Mouse (Mus musculus) kidney, postnatal 0 days (tissue): ENCODE results near the gene Rpl10-ps3. TPM values are rescaled to one million over a fixed set of nuclear protein-coding genes. Genes with fewer than 3 reads are reported as not detected.

ENCODE experiments used
- ATAC-seq: fragments of 200-750 bp; cut with Nextera tagmentation; replicated peaks from 2 replicates; pipeline ENCODE4 v1.8.0; 2017; ENCODE audit warnings: low read depth, moderate number of reproducible peaks, moderate TSS enrichment, moderate library complexity; ENCODE audit not compliant: low FRiP score
- DNase-seq: peaks from one replicate; pipeline ENCODE4 v3.0.0-alpha.2; 2016; ENCODE audit warnings: low spot score
- H3K27ac ChIP-seq: fragments of 300-500 bp; sonication (generic); 2 replicates; pipeline ENCODE4 v1.5.1; 2014; ENCODE audit warnings: mild to moderate bottlenecking
- H3K27me3 ChIP-seq: fragments of 300-500 bp; sonication (generic); 2 replicates; pipeline ENCODE4 v1.6.1; 2014; ENCODE audit warnings: low read length, mixed read lengths; ENCODE audit not compliant: insufficient read depth
- H3K36me3 ChIP-seq: fragments of 300-500 bp; sonication (generic); 2 replicates; pipeline ENCODE4 v1.6.1; 2014; ENCODE audit warnings: low read length, mixed read lengths; ENCODE audit not compliant: insufficient read depth
- H3K4me1 ChIP-seq: fragments of 300-500 bp; sonication (generic); replicated peaks from 2 replicates; pipeline ENCODE4 v1.6.1; 2014; ENCODE audit warnings: antibody characterized with exemption, low read length, mixed read lengths; ENCODE audit not compliant: insufficient read depth
- H3K4me2 ChIP-seq: fragments of 300-500 bp; sonication (generic); 2 replicates; pipeline ENCODE4 v1.6.1; 2014; ENCODE audit warnings: mild to moderate bottlenecking, low read length, moderate library complexity, mixed read lengths
- H3K4me3 ChIP-seq: fragments of 300-500 bp; sonication (generic); replicated peaks from 2 replicates; pipeline ENCODE4 v1.5.1; 2014; ENCODE audit warnings: low read depth, low read length
- H3K9ac ChIP-seq: fragments of 300-500 bp; sonication (generic); 2 replicates; pipeline ENCODE4 v1.6.1; 2014; ENCODE audit warnings: low read depth, low read length
- H3K9me3 ChIP-seq: fragments of 300-500 bp; sonication (generic); replicated peaks from 2 replicates; pipeline ENCODE4 v1.6.1; 2016; ENCODE audit warnings: low read length, inconsistent platforms, mixed read lengths
- CTCF ChIP-seq: IDR thresholded peaks from 2 replicates; pipeline ENCODE4 v1.5.1; 2016; ENCODE audit warnings: antibody characterized with exemption, low read depth, mild to moderate bottlenecking, moderate library complexity
- WGBS: fragments of 180-500 bp; shearing (Covaris S2); extraction: QIAGEN DNeasy Blood & Tissue Kit; methylation state at CpG from one replicate; pipeline ENCODE4 v1.1.7; 2014; 5-methylcytosine and 5-hydroxymethylcytosine counted together
- polyA plus RNA-seq: library from polyadenylated mRNA; unstranded; fragments of >200 nt; fragmentation: Nextera tagmentation; extraction: Ambion mirVana; gene quantifications from 2 replicates; pipeline ENCODE4 v1.2.1, GENCODE M21; 2015

The Rpl10-ps3 gene
- polyA plus RNA-seq, 1 experiment from 2014 or later, result 252 TPM

GRCm38 (mm10) chr9:50363259-50363658, 18.5 kb upstream of the Rpl10-ps3 start:
- 56% methylated on average over 5 of the region's 5 CpGs for WGBS
- DNase-seq (peak; percentile 43), ATAC-seq (no peak)
- H3K4me2 ChIP-seq, result no peak overlapping the region
- no peaks in the 10 kb centered on the region for H3K9me3 ChIP-seq
- no peak overlapping the region for H3K4me3 ChIP-seq
- no peaks in the 10 kb centered on the region for H3K36me3 ChIP-seq
- H3K4me1 ChIP-seq, result 0 out of 2 replicates have a peak, but pooled peaks cover 2% of the 10 kb centered on the region
- no peaks in the 10 kb centered on the region for H3K27me3 ChIP-seq
- H3K27ac ChIP-seq, result peak overlapping the region; percentile 5; the same call in 1 of the 2 replicates
- no peak for TF ChIP-seq CTCF
- H3K9ac ChIP-seq, result no peak overlapping the region

GRCm38 (mm10) chr9:50362556-50362955, 17.8 kb upstream of the Rpl10-ps3 start:
- 0 out of 2 replicates have a peak overlapping the region, but pooled peaks have one; percentile 5 for H3K27ac ChIP-seq
- ATAC-seq (no peak), DNase-seq (peak; percentile 64)
- no peaks in the 10 kb centered on the region for H3K27me3 ChIP-seq
- no peak for TF ChIP-seq CTCF
- 0 out of 2 replicates have a peak, but pooled peaks cover 2% of the 10 kb centered on the region for H3K4me1 ChIP-seq
- H3K36me3 ChIP-seq, result no peaks in the 10 kb centered on the region
- 14% methylated on average over 3 of the region's 3 CpGs for WGBS
- H3K9ac ChIP-seq, result no peak overlapping the region
- H3K9me3 ChIP-seq, result no peaks in the 10 kb centered on the region
- no peak overlapping the region for H3K4me2 ChIP-seq
- H3K4me3 ChIP-seq, result no peak overlapping the region

GRCm38 (mm10) chr9:50360370-50360769, 15.6 kb upstream of the Rpl10-ps3 start:
- H3K4me2 ChIP-seq, result no peak overlapping the region
- no peak overlapping the region for H3K4me3 ChIP-seq
- H3K9ac ChIP-seq, result no peak overlapping the region
- 0 out of 2 replicates have a peak, but pooled peaks cover 2% of the 10 kb centered on the region for H3K4me1 ChIP-seq
- DNase-seq (no peak), ATAC-seq (no peak)
- no peaks in the 10 kb centered on the region for H3K27me3 ChIP-seq
- no peak overlapping the region for H3K27ac ChIP-seq
- no peaks in the 10 kb centered on the region for H3K9me3 ChIP-seq
- 72% methylated on average over 3 of the region's 3 CpGs for WGBS
- TF ChIP-seq CTCF, result no peak
- no peaks in the 10 kb centered on the region for H3K36me3 ChIP-seq

GRCm38 (mm10) chr9:50357331-50357730, 12.6 kb upstream of the Rpl10-ps3 start:
- H3K9me3 ChIP-seq, result no peaks in the 10 kb centered on the region
- no peak overlapping the region for H3K4me3 ChIP-seq
- H3K4me1 ChIP-seq, result no peaks in the 10 kb centered on the region
- H3K36me3 ChIP-seq, result no peaks in the 10 kb centered on the region
- H3K9ac ChIP-seq, result no peak overlapping the region
- TF ChIP-seq CTCF, result no peak
- H3K27ac ChIP-seq, result no peak overlapping the region
- DNase-seq (no peak), ATAC-seq (no peak)
- WGBS, result 76% methylated on average over 3 of the region's 3 CpGs
- no peak overlapping the region for H3K4me2 ChIP-seq
- H3K27me3 ChIP-seq, result no peaks in the 10 kb centered on the region

- no peak for ATAC-seq
- no peak overlapping the region for H3K9ac ChIP-seq
- no peaks in the 10 kb centered on the region for H3K36me3 ChIP-seq
- no peaks in the 10 kb centered on the region for H3K4me1 ChIP-seq
- H3K27ac ChIP-seq, result no peak overlapping the region
- H3K4me2 ChIP-seq, result no peak overlapping the region
- H3K4me3 ChIP-seq, result no peak overlapping the region
- TF ChIP-seq CTCF, result no peak
- H3K27me3 ChIP-seq, result no peaks in the 10 kb centered on the region
- no peaks in the 10 kb centered on the region for H3K9me3 ChIP-seq
- no peak for DNase-seq
- WGBS, result 63% methylated on average over 4 of the region's 4 CpGs
These were observed 7.0 kb upstream of the Rpl10-ps3 start for GRCm38 (mm10) chr9:50351746-50352145.

- H3K4me2 ChIP-seq, result no peak overlapping the region
- WGBS, result 90% methylated on average over 1 of the region's 1 CpGs
- H3K27ac ChIP-seq, result no peak overlapping the region
- H3K9ac ChIP-seq, result no peak overlapping the region
- no peaks in the 10 kb centered on the region for H3K36me3 ChIP-seq
- DNase-seq (no peak), ATAC-seq (no peak)
- no peaks in the 10 kb centered on the region for H3K4me1 ChIP-seq
- TF ChIP-seq CTCF, result no peak
- H3K27me3 ChIP-seq, result no peaks in the 10 kb centered on the region
- H3K4me3 ChIP-seq, result no peak overlapping the region
- no peaks in the 10 kb centered on the region for H3K9me3 ChIP-seq
These were observed 5.8 kb upstream of the Rpl10-ps3 start for GRCm38 (mm10) chr9:50350571-50350970.

- TF ChIP-seq CTCF, result no peak
- Histone ChIP-seq H3K9me3 (no peaks in the 10 kb centered on the region), H3K36me3 (no peaks in the 10 kb centered on the region), H3K4me1 (no peaks in the 10 kb centered on the region), H3K27ac (no peak overlapping the region), H3K4me3 (no peak overlapping the region), H3K4me2 (no peak overlapping the region), H3K27me3 (no peaks in the 10 kb centered on the region), H3K9ac (no peak overlapping the region)
- DNase-seq (no peak), ATAC-seq (no peak)
- WGBS, result 47% methylated on average over 3 of the region's 3 CpGs
These were observed 4.4 kb upstream of the Rpl10-ps3 start for GRCm38 (mm10) chr9:50349156-50349555.
